Mouse (Mus musculus) myocyte (in vitro differentiated cells): ENCODE data around the gene Astn1.

Experiments used
- CEBPB ChIP-seq: IDR thresholded peaks from 2 replicates; pipeline ENCODE4 v1.6.1; 2011; ENCODE audit warnings: mild to moderate bottlenecking, moderate library complexity; ENCODE audit not compliant: poor library complexity, insufficient read depth, severe bottlenecking
- E2F4 ChIP-seq: IDR thresholded peaks from one replicate; pipeline ENCODE4 v1.6.1; 2011; ENCODE audit warnings: mild to moderate bottlenecking, control low read depth, moderate library complexity; ENCODE audit not compliant: insufficient read depth
- MYOD1 ChIP-seq, 3 experiments: IDR thresholded peaks; one replicate each; pipeline ENCODE4 v1.6.1; 2011; ENCODE audit warnings: control low read depth in 2 of 3, low read depth in 2 of 3, mild to moderate bottlenecking in 2 of 3, moderate library complexity in 1 of 3; ENCODE audit not compliant: insufficient read length in 2 of 3, control insufficient read depth in 1 of 3
- MYOG ChIP-seq, 3 experiments: IDR thresholded peaks; one replicate each; pipeline ENCODE4 v1.6.1; 2011; ENCODE audit warnings: control low read depth in 2 of 3, low read depth in 2 of 3, mild to moderate bottlenecking in 2 of 3; ENCODE audit not compliant: insufficient read length in 2 of 3, control insufficient read depth in 1 of 3, insufficient read depth in 1 of 3
- POLR2A ChIP-seq: IDR thresholded peaks from one replicate; pipeline ENCODE4 v1.6.1; 2011; ENCODE audit warnings: low read depth, mild to moderate bottlenecking, control low read depth, moderate library complexity; ENCODE audit not compliant: insufficient read length
- POLR2AphosphoS2 ChIP-seq: IDR thresholded peaks from one replicate; pipeline ENCODE4 v1.6.1; 2011; ENCODE audit warnings: low read depth, control low read depth; ENCODE audit not compliant: insufficient read length
- SRF ChIP-seq: IDR thresholded peaks from one replicate; pipeline ENCODE4 v1.6.1; 2011; ENCODE audit warnings: low read depth; ENCODE audit not compliant: control insufficient read depth, insufficient read length
- TCF3 ChIP-seq: IDR thresholded peaks from one replicate; pipeline ENCODE4 v1.6.1; 2011; ENCODE audit warnings: low read depth, control low read depth; ENCODE audit not compliant: insufficient read length

DNA sequence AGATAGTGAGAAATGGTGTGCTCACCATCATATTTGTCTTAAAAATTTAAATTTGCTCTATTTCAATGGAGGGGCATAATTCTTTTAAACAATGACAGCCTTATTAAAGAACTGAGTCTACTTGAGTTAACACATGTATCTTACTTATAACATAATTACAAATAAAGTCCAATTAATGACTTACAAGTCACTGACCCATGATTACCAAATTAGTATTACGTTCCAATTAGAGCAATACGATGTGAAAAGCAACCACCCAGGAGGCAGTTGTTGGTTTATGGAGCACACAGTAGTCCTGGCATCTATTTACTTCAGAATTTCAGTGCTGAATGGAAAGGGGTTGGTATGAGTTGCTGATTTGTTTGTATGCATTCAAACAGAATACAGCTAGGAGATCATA lies 237.4 kb downstream of the Astn1 start:
- TF ChIP-seq MYOD1 (IDR thresholded peaks at IDR 0.05; ENCODE audit: control insufficient read depth in 1 of 3, insufficient read length in 2 of 3, low read depth in 2 of 3) (no peak), POLR2A (no peak), E2F4 (no peak), MYOG (IDR thresholded peaks at IDR 0.05; ENCODE audit: control insufficient read depth in 1 of 3, insufficient read depth in 1 of 3, insufficient read length in 2 of 3, low read depth in 2 of 3) (no peak), SRF (no peak), TCF3 (no peak), POLR2AphosphoS2 (no peak), CEBPB (no peak)
